Mouse (Mus musculus): Measurements from ENCODE around the gene Chrm5.
"Not testable (repeated sequence)": the region's sequence is repeated elsewhere in the genome, so short reads cannot be mapped to it uniquely, and the experiment has no call there.

Chrm5 gene

DNA sequence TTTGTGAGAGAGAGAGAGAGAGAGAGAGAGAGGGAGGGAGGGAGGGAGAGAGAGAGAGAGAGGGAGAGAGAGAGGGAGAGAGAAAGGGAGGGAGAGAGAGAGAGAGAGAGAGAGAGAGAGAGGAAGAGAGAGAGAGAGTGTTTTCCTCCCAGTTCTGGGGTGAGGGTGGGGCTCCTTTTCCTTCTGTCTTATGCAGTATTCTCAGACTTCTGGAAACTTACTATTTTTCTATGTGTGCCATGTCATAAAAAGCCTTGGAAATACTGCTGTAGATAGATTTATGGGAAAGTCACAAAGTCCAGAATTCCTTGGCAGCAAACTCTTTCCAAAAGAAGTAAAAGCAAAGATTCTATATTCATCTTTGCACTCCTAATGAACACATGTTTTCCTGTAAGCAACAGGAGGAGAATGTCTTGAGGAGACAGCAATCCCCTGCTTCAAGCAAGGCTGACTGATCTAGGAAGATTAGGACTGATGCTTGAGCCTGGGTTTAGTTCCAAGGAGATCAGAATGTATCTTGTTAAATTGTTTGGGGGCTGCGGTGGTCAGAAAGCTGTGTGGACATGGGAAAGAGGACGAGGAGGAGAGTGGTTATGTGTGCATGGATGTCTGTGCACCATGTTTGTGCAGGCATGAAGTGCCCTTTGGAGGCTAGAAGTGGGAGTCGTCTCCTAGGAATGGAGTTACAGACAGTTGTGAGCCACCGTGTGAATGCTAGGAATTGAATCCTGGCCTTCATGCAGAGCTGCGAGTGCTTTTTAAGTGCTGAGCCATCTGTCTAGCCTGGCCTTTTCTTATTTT lies 2.2 kb upstream of the Chrm5 start:
- no peak for DNase-seq (ENCODE audit: low read depth in 1 of 2, low spot score in 2 of 2)

DNA sequence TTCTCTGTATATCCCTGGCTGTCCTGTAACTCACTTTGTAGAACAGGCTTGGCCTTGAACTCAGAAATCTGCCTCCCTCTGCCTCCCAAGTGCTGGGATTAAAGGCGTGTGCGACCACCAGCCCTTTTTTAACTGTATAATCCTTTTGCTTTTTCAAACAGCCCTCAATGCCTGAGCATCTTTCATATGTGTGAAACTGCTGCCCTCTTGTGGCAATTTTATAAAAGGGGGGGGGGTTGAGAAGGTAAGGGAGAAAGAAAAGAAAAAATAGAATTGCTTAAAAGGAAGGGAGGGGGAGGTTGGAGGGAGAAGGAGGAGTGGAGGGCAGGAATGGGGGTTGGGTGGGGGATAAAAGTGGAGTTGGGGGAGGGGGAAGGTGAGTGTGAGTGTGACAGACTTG lies 995 bp upstream of the Chrm5 start:
- DNase-seq (ENCODE audit: low read depth in 1 of 2, low spot score in 2 of 2): no peak

DNA sequence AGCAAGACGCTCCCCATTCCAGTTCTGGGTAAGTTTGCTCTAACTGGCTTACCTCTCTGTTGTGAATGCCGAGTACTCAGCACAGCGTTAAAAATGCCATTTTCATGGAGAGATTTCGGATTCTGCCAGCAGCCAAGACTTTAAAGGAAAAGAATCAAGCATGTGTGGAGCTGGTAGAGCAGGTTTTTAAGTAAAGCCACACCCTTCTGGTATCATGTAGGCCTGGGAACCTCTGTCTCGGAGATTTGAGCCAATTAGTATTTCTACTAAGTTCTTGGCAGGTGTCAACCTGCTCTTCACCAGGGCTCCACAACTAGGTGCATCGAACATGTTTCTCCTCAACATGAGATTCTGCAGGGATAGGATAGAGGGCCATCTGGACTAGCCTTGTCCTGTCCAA lies 4.0 kb downstream of the Chrm5 start:
- DNase-seq (ENCODE audit: low read depth in 1 of 2, low spot score in 2 of 2): no peak

- no peak for DNase-seq (ENCODE audit: low read depth in 1 of 2, low spot score in 2 of 2)
Measured at GRCm38 (mm10) chr2:112474997-112475724, 5.4 kb downstream of the Chrm5 start.

DNA sequence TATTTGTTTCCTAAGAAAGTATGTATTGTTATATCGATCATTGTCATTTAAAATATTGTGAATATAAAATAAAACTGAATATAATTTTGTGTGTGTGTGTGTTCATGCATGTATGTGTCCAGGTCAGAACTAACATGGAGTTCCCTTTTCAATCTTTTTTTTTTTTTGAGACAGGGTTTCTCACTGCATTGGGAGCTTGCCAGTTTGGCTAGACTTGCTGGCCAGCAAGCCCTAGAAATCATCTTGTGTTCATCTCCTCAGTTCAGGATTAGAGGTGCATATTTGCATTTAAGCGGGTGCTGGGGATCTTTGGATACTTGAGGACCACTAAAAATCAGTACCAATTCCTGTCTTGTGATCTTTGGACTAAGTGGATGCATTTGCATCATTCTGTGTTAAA lies 8.5 kb downstream of the Chrm5 start:
- DNase-seq (ENCODE audit: low read depth in 1 of 2, low spot score in 2 of 2): no peak

GRCm38 (mm10) chr2:112470961-112471381 lies 9.6 kb downstream of the Chrm5 start:
- no peak for DNase-seq (ENCODE audit: low read depth in 1 of 2, low spot score in 2 of 2)

- DNase-seq (ENCODE audit: low read depth in 1 of 2, low spot score in 2 of 2): no peak
Measured at GRCm38 (mm10) chr2:112469542-112469941, 11.0 kb downstream of the Chrm5 start.

GRCm38 (mm10) chr2:112460557-112460956 lies 20.0 kb downstream of the Chrm5 start:
- DNase-seq (ENCODE audit: low read depth in 1 of 2, low spot score in 2 of 2): no peak

DNA sequence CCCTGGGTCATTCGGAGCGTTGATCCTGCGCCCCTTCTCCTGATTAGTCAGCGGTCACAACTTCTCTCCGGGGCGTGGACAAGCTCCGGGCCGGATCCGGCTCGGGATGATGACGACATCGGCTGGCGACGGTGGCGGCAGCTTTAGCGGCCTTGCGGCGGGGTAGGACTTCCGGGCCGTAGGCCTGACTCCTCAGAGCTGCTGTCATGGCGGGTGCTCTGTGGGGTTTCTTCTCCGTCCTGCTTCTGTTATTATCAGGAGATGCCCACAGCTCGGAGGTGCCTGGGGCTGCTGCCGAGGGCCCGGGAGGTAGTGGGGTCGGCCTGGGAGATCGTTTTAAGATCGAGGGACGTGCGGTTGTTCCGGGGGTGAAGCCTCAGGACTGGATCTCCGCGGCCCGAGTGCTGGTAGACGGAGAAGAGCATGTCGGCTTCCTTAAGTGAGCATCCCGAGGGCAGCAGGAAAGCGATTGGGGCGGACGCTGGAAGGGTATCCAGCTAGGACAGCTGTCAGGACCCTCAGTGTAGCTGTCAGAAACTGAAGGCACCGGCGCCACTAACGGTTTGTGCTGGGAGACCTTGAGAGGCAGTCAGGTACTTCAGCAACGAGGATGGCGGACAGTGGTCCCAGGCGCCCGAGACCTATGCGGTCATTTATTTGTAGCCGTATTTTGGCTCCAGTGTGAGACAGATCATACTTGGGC lies 25.6 kb downstream of the Chrm5 start, which contains the start of gene Emc7:
Gene Emc7, plus strand, starts transcription at position 136 of the 703 bp plus-strand sequence.
- DNase-seq (ENCODE audit: low read depth in 1 of 2, low spot score in 2 of 2): peak; percentile 85 to 95

- DNase-seq (ENCODE audit: low read depth in 1 of 2, low spot score in 2 of 2): no peak
Measured at GRCm38 (mm10) chr2:112454125-112454861, 26.3 kb downstream of the Chrm5 start.

DNA sequence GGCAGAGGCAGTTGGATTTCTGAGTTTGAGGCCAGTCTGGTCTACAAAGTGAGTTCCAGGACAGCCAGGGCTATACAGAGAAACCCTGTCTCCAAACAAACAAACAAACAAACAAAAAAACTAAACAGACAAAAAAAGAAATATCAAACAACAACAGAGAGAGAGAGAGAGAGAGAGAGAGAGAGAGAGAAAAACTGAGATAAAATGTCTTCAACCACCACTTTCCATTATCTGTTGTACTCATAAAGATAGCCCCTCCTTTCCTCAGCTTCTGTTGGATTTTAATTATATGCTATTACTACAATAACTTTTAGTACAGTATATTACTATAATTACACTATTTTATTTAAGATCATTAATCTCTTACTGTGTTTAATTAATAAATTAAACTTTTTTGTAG lies 28.1 kb downstream of the Chrm5 start:
- not testable (repeated sequence) for DNase-seq (ENCODE audit: low read depth in 1 of 2, low spot score in 2 of 2)

DNA sequence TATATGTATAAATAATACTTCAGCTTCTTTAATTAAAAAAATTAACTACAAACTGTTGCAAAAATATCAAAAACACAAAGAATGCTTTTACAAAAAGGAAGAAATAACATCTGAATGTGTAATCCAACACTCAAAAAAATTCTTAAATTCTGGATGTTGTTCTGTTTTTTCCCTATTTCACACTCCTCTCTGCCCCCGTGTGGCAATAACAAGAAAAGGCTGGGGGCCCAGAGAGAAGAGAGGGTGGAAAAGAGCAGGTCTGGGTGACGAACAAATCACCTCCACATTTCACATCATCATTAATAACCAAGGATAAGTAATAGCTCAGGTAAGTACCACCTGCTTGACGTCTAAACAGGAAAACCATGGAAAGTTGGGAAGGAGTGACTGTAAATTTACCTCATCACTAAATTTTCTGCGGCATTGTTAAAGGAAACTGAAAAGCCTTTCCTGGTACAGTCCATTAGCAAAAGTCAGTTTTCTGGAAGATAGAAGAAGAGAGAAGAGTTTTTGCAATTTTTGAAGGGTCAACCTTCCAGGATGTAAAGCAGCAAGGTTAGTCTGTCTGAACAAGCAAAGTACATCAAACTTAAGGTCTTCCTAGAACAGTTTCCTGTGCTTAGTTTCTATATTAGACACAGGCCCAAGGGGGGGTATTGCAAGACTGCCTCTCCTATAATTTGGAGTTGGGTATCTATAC lies 30.8 kb downstream of the Chrm5 start:
- DNase-seq (ENCODE audit: low read depth in 1 of 2, low spot score in 2 of 2): no peak

DNA sequence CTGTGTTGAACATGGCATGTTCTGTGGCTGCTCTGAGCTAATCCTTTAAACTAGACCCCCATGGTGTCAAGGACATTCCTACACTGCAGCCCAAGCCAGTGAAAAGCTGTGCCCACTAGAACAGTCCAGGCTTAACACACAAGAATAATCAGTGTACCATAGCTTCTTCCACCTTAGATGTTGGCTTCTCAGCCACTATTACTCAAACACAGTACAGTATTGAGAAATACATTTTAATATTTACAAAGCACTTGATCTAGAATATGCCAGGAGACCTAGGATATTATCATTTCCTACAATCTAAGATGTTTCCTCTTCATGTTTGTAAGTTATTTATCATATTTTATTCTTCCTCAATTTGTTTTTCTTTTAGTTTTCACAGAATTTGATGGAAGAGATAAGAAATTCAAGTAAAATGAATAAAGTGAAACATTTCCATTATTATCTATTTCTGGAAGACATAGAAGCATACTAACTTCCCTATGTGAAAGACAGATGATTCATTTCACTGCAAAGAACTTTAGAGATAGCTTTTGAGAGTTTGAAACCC lies 32.0 kb downstream of the Chrm5 start:
- DNase-seq (ENCODE audit: low read depth in 1 of 2, low spot score in 2 of 2): no peak

GRCm38 (mm10) chr2:112448046-112448445 lies 32.5 kb downstream of the Chrm5 start:
- peak in 1 of 2 experiments; percentile 10 for DNase-seq (ENCODE audit: low read depth in 1 of 2, low spot score in 2 of 2)

GRCm38 (mm10) chr2:112445511-112445910 lies 35.1 kb downstream of the Chrm5 start:
- no peak for DNase-seq (ENCODE audit: low read depth in 1 of 2, low spot score in 2 of 2)

DNA sequence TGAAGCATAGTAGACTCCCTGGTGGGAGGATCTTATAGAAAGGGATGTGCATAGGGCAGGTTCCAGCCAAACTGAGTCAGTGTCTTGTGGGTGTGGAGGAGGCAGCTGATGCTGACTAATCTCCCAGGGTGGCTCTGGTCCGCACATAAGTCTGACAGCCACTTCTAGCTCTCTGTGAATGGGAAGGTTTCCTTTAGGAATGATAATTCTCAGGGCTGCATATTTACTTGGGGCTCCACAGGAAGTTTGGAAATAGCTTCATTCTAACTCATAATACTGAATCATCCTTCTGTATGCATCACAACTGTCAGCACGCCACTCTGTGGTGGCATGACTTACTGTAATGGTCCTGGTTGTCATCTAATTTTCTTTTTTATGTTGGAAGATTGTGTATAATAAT lies 37.1 kb downstream of the Chrm5 start:
- DNase-seq (ENCODE audit: low read depth in 1 of 2, low spot score in 2 of 2): no peak

- no peak for DNase-seq (ENCODE audit: low read depth in 1 of 2, low spot score in 2 of 2)
Measured at GRCm38 (mm10) chr2:112437589-112437988, 43.0 kb downstream of the Chrm5 start.

DNA sequence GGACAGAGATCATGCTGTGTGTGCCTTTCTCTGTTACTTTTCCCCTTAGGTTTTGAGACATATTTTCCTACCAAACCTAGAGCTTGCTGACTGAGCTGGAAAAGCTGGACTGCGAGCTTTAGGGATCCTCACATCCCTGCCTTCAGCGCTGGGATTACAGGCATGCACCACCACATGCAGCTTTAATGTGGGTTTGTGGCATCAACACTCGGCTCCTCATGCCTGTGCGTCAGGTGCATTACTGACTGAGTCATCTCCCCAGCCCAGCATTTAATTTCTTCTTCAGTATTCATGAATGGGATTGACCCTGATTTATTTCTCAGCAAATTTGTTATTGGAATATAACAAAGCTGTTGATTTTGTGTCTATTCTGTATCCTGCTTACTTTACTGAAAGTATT lies 44.3 kb downstream of the Chrm5 start:
- DNase-seq (ENCODE audit: low read depth in 1 of 2, low spot score in 2 of 2): no peak

DNA sequence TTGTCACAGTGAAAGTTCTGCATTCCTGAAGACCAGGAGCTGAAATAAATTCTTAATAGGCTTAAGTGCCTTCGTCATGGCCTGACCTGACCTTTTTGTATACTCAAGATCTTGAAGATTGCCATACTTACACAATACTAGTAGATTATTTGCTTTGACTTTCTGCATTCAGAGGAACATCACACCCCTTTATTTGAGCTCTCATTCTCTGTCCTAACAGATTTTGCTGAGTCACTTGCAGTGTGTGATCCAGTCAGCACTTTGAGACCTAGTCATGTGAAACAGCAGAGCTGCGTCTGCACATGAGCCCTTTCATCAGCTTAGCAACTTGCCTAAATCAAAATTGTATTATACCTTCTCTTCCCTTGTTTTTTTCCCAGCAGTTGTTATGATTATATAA lies 47.2 kb downstream of the Chrm5 start:
- DNase-seq (ENCODE audit: low read depth in 1 of 2, low spot score in 2 of 2): no peak

GRCm38 (mm10) chr2:112432523-112432922 lies 48.0 kb downstream of the Chrm5 start:
- DNase-seq (ENCODE audit: low read depth in 1 of 2, low spot score in 2 of 2): no peak
